Mouse (Mus musculus) midbrain, embryonic 10.5 days (tissue): ENCODE measurements around the gene Ctsc. TPM values are rescaled to one million over a fixed set of nuclear protein-coding genes. Genes with fewer than 3 reads are reported as not detected.

Experiments used
- DNase-seq: peaks from one replicate; pipeline ENCODE4 v3.0.0-alpha.2; 2017; ENCODE audit warnings: low spot score
- H3K27ac ChIP-seq: fragments of 300-500 bp; sonication (generic); replicated peaks from 2 replicates; pipeline ENCODE4 v1.5.1; 2016; ENCODE audit warnings: mild to moderate bottlenecking
- H3K27me3 ChIP-seq: fragments of 300-500 bp; sonication (generic); 2 replicates; pipeline ENCODE4 v1.6.1; 2016; ENCODE audit warnings: low read depth, mild to moderate bottlenecking; ENCODE audit not compliant: poor library complexity, severe bottlenecking
- H3K36me3 ChIP-seq: fragments of 300-500 bp; sonication (generic); 2 replicates; pipeline ENCODE4 v1.6.1; 2016; ENCODE audit warnings: mild to moderate bottlenecking, moderate library complexity
- H3K4me1 ChIP-seq: fragments of 300-500 bp; sonication (generic); 2 replicates; pipeline ENCODE4 v1.6.1; 2016
- H3K4me3 ChIP-seq: fragments of 300-500 bp; sonication (generic); 2 replicates; pipeline ENCODE4 v1.5.1; 2016; ENCODE audit warnings: mild to moderate bottlenecking, moderate library complexity
- H3K9me3 ChIP-seq: fragments of 300-500 bp; sonication (generic); replicated peaks from 2 replicates; pipeline ENCODE4 v1.6.1; 2016; ENCODE audit warnings: mild to moderate bottlenecking
- WGBS: fragments of 180-500 bp; shearing (Covaris S2); methylation state at CpG from one replicate; pipeline ENCODE4 v1.1.7; 2016; 5-methylcytosine and 5-hydroxymethylcytosine counted together
- polyA plus RNA-seq: library from polyadenylated mRNA; unstranded; fragments of >200 nt; fragmentation: Nextera tagmentation; extraction: Ambion mirVana; gene quantifications from 2 replicates; pipeline ENCODE4 v1.2.1, GENCODE M21; 2016

The Ctsc gene
- polyA plus RNA-seq, 1 experiment from 2014 or later = 20.6 TPM

DNA sequence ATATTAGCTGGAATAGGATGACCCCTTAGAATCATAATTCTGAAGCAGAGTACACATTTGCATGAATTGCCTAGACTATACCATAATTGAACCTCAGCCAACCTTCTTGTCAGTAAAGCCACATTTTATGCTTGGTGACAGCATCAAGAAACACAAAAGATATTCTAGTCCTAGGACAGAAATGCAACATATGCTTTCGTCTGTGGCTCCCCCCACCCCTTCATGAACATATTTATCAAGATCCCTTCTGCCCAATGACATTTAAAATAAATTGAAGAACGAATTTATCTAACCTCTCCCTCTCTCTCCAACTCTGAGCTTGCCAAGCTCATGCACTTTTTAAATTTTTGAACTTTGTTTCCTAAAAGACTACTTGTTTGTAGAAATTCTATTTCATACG, 38.5 kb downstream of the Ctsc start:
- DNase-seq = no peak
- 79% methylated on average over 3 of the region's 3 CpGs for WGBS
- no peak overlapping the region for H3K27ac ChIP-seq

DNA sequence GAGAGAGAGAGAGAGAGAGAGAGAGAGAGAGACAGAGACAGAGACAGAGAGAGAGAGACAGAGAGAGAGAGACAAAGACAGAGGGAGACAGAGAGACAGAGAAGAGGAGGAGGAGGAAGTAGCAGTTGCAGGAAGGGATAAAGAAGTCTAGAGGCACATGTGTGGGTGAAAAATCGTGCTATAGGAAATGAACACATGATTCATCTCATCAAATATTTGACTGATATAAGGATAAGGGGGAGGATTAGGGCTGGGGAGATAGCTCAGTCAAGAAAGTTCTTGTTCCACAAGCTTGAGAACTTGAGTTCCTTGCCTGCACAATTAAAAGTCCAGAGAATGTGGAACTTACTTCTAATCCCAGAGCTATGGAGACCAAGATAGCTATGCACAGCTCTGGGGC, 40.6 kb downstream of the Ctsc start:
- Histone ChIP-seq H3K4me3 (no peak overlapping the region), H3K9me3 (no peaks in the 10 kb centered on the region), H3K27me3 (no peaks in the 10 kb centered on the region), H3K4me1 (no peaks in the 10 kb centered on the region), H3K36me3 (no peaks in the 10 kb centered on the region), H3K27ac (no peak overlapping the region)
- DNase-seq = no peak
- WGBS = 68% methylated on average over 1 of the region's 1 CpGs

More for the DNA sequence above, 38.5 kb downstream of the Ctsc start:
- H3K27me3 ChIP-seq = no peaks in the 10 kb centered on the region
- no peak overlapping the region for H3K4me3 ChIP-seq
- no peaks in the 10 kb centered on the region for H3K9me3 ChIP-seq
- no peaks in the 10 kb centered on the region for H3K36me3 ChIP-seq
- H3K4me1 ChIP-seq = no peaks in the 10 kb centered on the region

DNA sequence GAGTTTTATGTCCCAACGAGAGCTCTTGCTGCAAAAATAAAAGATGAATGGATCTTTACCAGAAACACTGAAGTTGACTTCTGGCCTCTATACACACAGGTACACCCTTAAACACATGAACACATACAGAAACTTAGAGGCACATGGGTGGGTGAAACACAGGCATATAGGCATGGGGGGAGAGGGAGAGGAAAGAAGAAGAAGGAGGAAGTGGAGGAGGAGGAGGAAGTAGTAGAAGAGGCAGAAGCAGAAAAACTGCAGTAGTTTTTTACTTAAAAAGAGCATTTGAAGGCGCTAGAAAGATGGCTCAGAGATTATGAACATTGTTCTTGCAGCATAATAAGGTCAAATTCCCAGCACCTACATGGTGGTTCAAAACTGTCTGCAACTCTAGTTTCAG, 41.0 kb downstream of the Ctsc start:
- 83% methylated on average over 2 of the region's 2 CpGs for WGBS

DNA sequence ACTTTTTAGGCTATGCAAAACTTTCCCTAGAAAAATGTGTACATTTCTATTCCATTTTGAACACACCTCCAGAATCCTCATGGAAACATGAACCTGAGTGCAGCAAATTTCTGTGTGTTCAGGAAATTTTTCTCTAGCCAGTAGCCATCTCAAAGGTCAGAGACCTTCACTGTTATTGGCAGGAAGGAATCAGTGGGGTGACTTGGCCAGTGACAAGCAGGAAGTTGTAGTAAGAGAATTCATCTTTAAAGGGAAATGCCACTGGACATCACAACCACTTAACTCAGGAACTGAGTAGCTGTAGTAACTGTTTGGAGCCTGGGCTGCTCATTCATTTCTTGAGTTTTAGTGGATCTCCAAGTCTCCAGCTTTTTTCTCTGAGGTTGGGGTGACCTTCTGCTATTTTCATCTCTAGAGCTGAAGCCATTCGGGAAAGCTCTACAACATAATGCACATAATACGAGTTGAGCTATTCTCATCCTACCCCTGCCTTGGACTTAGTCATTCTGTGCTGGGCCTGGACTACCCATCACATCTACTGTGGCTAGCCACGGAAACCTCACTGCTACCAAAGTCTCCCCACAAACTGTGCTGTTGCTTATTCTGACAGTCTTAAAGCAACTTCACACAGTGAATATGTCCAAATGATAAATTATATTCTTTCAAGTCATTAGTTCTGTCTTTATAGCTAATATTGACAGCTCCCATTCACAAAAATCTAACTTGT, 41.7 kb downstream of the Ctsc start:
- no peak overlapping the region for H3K27ac ChIP-seq
- no peaks in the 10 kb centered on the region for H3K9me3 ChIP-seq
- 81% methylated on average over 3 of the region's 3 CpGs for WGBS
- no peak for DNase-seq
- H3K27me3 ChIP-seq = no peaks in the 10 kb centered on the region
- no peaks in the 10 kb centered on the region for H3K4me1 ChIP-seq
- H3K4me3 ChIP-seq = no peak overlapping the region
- H3K36me3 ChIP-seq = no peaks in the 10 kb centered on the region

More for the DNA sequence above, 41.0 kb downstream of the Ctsc start:
- Histone ChIP-seq H3K27ac (no peak overlapping the region), H3K36me3 (no peaks in the 10 kb centered on the region), H3K27me3 (no peaks in the 10 kb centered on the region), H3K4me3 (no peak overlapping the region), H3K9me3 (no peaks in the 10 kb centered on the region), H3K4me1 (no peaks in the 10 kb centered on the region)
- DNase-seq = no peak

DNA sequence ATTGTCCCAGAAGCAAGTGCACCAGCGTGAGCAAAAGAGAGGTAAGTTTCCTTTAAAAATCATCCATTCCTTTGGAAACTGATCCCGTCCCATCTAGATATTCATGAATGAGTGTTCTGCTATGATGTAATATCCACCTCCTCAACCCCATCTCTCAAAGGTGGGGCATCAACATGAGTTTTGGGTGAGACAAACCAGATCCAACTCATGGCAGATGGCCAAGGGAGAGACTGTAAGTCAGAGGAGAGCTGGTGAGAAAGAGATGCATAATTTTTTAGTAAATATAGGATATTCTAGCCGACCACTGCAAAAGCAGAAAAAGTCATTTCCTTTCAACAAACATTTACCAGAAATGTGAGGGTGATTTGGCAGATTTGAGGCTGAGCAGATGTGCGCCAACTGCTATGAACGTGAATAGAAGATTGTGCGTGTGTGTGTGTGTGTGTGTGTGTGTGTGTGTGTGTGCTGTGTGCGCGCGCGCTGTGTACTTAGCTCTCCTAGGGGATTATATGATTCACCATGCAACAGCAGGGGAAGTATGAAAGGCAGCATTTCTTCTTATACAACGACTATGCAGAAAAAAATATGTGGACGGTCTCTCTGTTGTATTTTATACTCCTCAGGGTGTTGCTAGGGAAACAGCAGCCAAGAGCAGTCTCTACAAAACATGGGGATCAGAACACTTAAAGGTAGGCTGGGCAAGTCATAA, 42.9 kb downstream of the Ctsc start:
- Histone ChIP-seq H3K9me3 (no peaks in the 10 kb centered on the region), H3K4me3 (no peak overlapping the region), H3K36me3 (no peaks in the 10 kb centered on the region), H3K27ac (no peak overlapping the region), H3K27me3 (no peaks in the 10 kb centered on the region), H3K4me1 (no peaks in the 10 kb centered on the region)
- WGBS = 87% methylated on average over 12 of the region's 12 CpGs
- DNase-seq = no peak

DNA sequence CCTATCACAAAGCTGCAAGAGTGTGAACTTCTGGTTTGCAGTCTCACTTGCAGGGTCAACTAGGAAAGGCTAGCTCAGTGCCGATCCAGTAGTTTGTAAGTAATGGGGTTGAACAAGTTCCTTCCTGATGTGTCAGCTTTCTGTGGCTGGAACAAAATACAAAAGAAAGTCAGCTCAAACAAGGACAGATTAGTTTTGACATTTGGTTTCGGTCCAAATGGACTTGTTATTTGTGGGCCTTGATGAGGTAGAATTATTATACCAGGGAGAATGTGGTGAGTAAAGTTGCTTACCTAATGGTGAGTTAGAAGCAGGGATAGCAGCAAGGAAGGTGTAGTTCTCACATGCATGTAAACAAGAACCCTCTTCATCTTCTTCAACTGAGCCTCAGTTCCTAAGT, 44.5 kb downstream of the Ctsc start:
- WGBS = 87% methylated on average over 2 of the region's 2 CpGs
- H3K36me3 ChIP-seq = no peaks in the 10 kb centered on the region
- no peak overlapping the region for H3K27ac ChIP-seq
- H3K9me3 ChIP-seq = no peaks in the 10 kb centered on the region
- H3K27me3 ChIP-seq = no peaks in the 10 kb centered on the region
- H3K4me1 ChIP-seq = no peaks in the 10 kb centered on the region
- no peak for DNase-seq
- H3K4me3 ChIP-seq = no peak overlapping the region

DNA sequence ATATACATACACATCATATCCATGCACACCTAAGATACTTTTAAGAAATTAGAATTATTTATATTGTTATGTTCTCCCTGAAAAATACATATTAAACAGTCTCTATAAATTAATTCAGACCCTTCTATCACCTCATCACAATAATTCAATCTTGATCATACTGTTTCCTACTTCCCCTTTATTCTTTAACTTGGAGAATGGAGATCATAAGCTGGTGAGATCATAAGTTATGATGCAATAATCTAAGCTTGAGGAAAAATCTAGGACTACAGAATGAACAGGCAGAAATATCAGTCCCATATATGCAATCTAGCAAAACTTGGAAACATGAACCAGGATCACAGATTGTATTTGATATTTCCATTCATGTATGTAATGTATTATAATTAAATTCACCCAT, 49.6 kb downstream of the Ctsc start:
- Histone ChIP-seq H3K9me3 (no peaks in the 10 kb centered on the region), H3K27me3 (no peaks in the 10 kb centered on the region), H3K27ac (no peak overlapping the region), H3K4me3 (no peak overlapping the region), H3K4me1 (no peaks in the 10 kb centered on the region), H3K36me3 (no peaks in the 10 kb centered on the region)
- DNase-seq = no peak

DNA sequence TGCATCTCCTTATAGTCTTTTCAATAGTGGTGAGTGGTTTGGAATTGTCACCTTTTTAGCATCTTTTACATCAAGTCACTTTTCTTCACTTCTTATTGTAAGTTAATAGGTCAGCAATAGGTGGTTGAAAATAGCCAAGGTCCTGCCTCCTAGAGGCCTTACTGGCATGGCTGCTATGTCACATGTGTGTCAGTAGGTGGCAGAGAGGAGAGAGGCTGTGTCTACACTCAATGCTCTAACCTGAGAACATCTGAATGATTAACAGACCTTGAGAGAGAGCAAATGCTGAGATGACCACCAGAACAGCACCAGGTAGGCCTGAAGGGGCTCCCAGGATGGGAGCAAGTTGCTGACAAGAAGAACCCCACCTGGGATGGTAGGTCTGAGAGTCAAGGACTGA, 65.9 kb downstream of the Ctsc start:
- no peak for DNase-seq
- no peaks in the 10 kb centered on the region for H3K9me3 ChIP-seq
- no peaks in the 10 kb centered on the region for H3K27me3 ChIP-seq
- no peak overlapping the region for H3K4me3 ChIP-seq
- no peaks in the 10 kb centered on the region for H3K36me3 ChIP-seq
- no peaks in the 10 kb centered on the region for H3K4me1 ChIP-seq
- H3K27ac ChIP-seq = no peak overlapping the region

DNA sequence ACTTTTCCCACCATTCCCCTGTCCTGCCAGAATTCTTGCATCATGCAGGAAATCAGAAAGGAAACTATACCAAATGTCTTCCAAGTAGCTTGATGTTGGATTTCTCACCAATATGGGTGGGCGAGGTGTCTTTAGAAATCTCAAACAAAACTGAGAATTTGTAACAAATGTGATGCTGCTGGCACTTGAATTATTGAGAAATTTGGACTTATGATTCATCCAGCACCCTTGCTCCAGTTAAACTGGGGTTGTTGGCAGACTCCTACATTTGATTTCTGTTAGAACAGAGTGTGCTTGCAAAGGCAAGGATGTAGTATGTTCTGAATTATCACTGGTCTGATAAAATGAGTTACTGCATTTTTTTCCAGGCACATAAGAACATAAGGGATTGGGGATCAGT, 68.2 kb downstream of the Ctsc start:
- WGBS = 75% methylated on average over 1 of the region's 1 CpGs

DNA sequence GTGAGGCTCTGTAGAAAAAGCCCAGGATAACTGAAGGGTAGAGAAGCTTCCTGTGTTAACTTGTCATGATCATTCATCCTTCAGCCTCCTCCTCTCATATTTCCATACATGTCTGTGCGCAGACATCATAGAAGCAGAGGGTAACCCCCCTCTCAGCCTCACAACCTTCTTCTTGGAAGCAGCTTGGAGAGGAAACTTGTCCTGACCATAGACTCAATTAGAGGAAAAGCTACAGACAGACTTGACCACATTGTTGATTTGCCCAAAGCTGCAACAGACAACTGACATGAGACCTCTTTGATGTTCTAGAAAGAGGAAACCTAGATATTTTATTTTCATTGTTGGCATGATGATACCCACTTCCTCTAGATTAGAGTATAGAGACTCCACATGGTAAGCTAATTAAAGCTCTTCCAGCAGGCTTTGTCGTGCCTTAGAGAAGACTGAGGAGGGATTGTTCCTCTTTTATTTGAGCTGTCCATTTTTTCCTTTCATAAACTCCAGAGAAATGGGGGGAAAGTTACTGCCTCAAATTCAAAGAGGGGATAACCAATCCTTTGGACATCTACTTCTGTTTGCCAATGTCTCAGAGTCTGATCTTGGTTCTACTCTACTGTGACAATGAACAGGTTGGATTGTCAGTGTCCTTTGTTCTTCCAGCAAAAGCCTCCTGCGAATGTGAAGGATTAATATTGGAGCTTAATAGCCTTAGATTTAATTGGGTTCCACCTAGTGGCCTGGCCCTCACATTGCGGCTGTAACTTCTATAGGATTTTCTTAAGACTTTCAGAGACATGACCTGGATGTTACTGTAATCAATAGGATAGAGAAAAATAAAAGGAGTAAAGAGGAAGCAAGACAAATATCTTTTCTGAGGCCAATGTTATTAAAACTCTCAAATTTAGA, 79.2 kb downstream of the Ctsc start:
- WGBS = 45% methylated on average over 4 of the region's 4 CpGs
- Histone ChIP-seq H3K27me3 (no peaks in the 10 kb centered on the region), H3K4me1 (no peaks in the 10 kb centered on the region), H3K27ac (no peak overlapping the region), H3K36me3 (no peaks in the 10 kb centered on the region), H3K9me3 (no peaks in the 10 kb centered on the region), H3K4me3 (no peak overlapping the region)
- DNase-seq = no peak

More for the DNA sequence above, 68.2 kb downstream of the Ctsc start:
- H3K9me3 ChIP-seq = no peaks in the 10 kb centered on the region
- no peak overlapping the region for H3K27ac ChIP-seq
- no peaks in the 10 kb centered on the region for H3K4me1 ChIP-seq
- H3K36me3 ChIP-seq = no peaks in the 10 kb centered on the region
- no peak overlapping the region for H3K4me3 ChIP-seq
- no peaks in the 10 kb centered on the region for H3K27me3 ChIP-seq
- no peak for DNase-seq

DNA sequence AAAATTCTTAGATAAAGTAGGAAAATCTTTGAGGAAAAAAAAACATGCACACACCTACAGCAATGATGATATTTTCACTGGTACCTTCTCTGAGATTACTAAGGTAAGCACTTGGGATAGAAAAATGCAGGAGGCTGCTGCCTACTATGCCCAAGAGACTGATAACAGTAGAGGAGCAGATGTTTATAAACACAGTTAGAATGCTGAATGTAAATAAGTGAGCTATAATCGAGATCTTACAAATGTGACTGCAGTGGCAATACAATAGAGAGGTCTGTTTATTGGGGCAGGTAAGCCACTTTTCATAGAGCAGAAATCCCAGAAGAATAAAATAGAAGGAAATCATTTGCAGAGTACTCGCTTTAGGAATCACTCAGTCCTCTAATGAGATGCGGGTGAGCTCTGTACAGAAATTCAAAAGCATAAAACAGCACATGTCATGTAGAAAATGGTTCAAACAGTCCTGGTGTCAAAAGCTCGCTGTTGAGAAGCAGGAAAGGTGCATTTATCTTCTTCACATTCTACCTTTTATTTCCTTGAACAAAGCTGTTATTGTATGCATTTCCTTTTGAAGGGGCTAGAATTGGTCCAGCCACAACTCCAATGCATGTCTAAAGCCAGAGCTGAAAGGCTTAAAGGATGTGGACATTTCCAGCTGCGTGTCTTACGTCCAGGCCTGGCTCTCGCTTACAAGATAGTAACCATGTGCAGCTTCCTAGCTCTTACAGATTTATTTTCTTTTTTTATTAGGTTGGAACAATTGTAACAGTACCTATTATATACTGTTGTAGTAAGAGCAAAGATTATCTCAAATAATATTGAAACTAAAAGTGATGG, 80.4 kb downstream of the Ctsc start:
- Histone ChIP-seq H3K4me3 (no peak overlapping the region), H3K9me3 (no peaks in the 10 kb centered on the region), H3K27me3 (no peaks in the 10 kb centered on the region), H3K36me3 (no peaks in the 10 kb centered on the region), H3K4me1 (no peaks in the 10 kb centered on the region), H3K27ac (no peak overlapping the region)
- no peak for DNase-seq
- WGBS = 76% methylated on average over 7 of the region's 7 CpGs
